Mouse (Mus musculus): ENCODE data around the gene Slc36a1. TPM values are rescaled to one million over a fixed set of nuclear protein-coding genes. Genes with fewer than 3 reads are reported as not detected.

Gene Slc36a1
- total and polyA plus RNA-seq, 3 experiments = 0.51 to 5.0 (median 2.5) TPM

GRCm38 (mm10) chr11:55264318-55264717, 60.2 kb downstream of the Slc36a1 start:
- TF ChIP-seq ZC3H11A (IDR thresholded peaks at IDR 0.05; ENCODE audit: low read depth, low read length) (no peak), UBTF (IDR thresholded peaks at IDR 0.05; ENCODE audit: low read depth, low read length) (no peak), PAX5 (IDR thresholded peaks at IDR 0.05; ENCODE audit: low read length) (no peak), ZNF384 (IDR thresholded peaks at IDR 0.05; ENCODE audit: low read depth, low read length) (no peak), IRF4 (IDR thresholded peaks at IDR 0.05; ENCODE audit: low read depth, low read length) (no peak), CHD2 (IDR thresholded peaks at IDR 0.05; ENCODE audit: low read length) (no peak), ZKSCAN1 (IDR thresholded peaks at IDR 0.05; ENCODE audit: borderline replicate concordance, low read depth, low read length) (no peak), CTCF (conservative IDR thresholded peaks at IDR 0.05 in 1 of 2, IDR thresholded peaks at IDR 0.05 in 1 of 2; ENCODE audit: low read depth in 2 of 2, low read length in 2 of 2) (no peak), NELFE (IDR thresholded peaks at IDR 0.05; ENCODE audit: low read depth, low read length) (no peak)
- no peaks in the 10 kb centered on the region for H3K4me1 ChIP-seq (ENCODE audit: control insufficient read depth in 1 of 2, insufficient read depth in 2 of 2)
- no peak overlapping the region for H3K9ac ChIP-seq (ENCODE audit: insufficient read depth, low read depth)
- DNase-seq (ENCODE audit: extremely low read depth) = no peak
- no peaks in the 10 kb centered on the region for H3K79me2 ChIP-seq (replicated peaks; ENCODE audit: control insufficient read depth, extremely low read depth, insufficient read depth, poor library complexity, severe bottlenecking)
- H3K4me2 ChIP-seq (ENCODE audit: insufficient read depth, low read depth, poor library complexity, severe bottlenecking) = no peak overlapping the region
- in situ Hi-C loops (cut with MboI; ENCODE audit: low pct_ligation_motif_present, low pct_unique_long_range_greater_than_20kb, low sequenced_read_pairs) (no loop called here), dilution Hi-C loops (cut with MboI; ENCODE audit: extremely low pct_ligation_motif_present, extremely low pct_unique_long_range_greater_than_20kb, low sequenced_read_pairs) (no loop called here)
- H3K27me3 ChIP-seq (replicated peaks) = peaks cover 81% of the 10 kb centered on the region
- H3K27ac ChIP-seq (ENCODE audit: insufficient read depth, low read depth) = no peak overlapping the region
- H3K9me3 ChIP-seq (replicated peaks; ENCODE audit: low read length) = no peaks in the 10 kb centered on the region
- H3K4me3 ChIP-seq (replicated peaks in 1 of 3; ENCODE audit: low read depth in 2 of 3, low read length in 2 of 3, poor library complexity in 1 of 3) = no peak overlapping the region
- no peaks in the 10 kb centered on the region for H3K36me3 ChIP-seq (replicated peaks in 1 of 2; ENCODE audit: control insufficient read depth in 1 of 2, insufficient read depth in 1 of 2, low read length in 1 of 2)

- TF ChIP-seq MEF2A (IDR thresholded peaks at IDR 0.05; ENCODE audit: borderline replicate concordance, low read depth, low read length) = no peak
- no peak for TF ChIP-seq GABPA (IDR thresholded peaks at IDR 0.05; ENCODE audit: insufficient replicate concordance, low read depth, low read length)
- TF ChIP-seq USF2 (conservative IDR thresholded peaks at IDR 0.05; ENCODE audit: low read depth, low read length) = no peak
- no peak for TF ChIP-seq SMC3 (IDR thresholded peaks at IDR 0.05; ENCODE audit: low read depth, low read length)
- TF ChIP-seq ETS1 (conservative IDR thresholded peaks at IDR 0.05; ENCODE audit: low read depth, low read length) = no peak
- no peak for TF ChIP-seq ZMIZ1 (IDR thresholded peaks at IDR 0.05; ENCODE audit: low read depth, low read length)
- TF ChIP-seq JUN (IDR thresholded peaks at IDR 0.05; ENCODE audit: insufficient read depth, low read depth, low read length) = no peak
- TF ChIP-seq MAX (IDR thresholded peaks at IDR 0.05; ENCODE audit: low read length) = no peak
- Histone ChIP-seq H3K4me2 (ENCODE audit: insufficient read depth, low read depth, poor library complexity, severe bottlenecking) (no peak overlapping the region), H3K9me3 (replicated peaks; ENCODE audit: low read length) (no peaks in the 10 kb centered on the region), H3K36me3 (replicated peaks in 1 of 2; ENCODE audit: control insufficient read depth in 1 of 2, insufficient read depth in 1 of 2, low read length in 1 of 2) (no peaks in the 10 kb centered on the region), H3K27ac (ENCODE audit: insufficient read depth, low read depth) (no peak overlapping the region), H3K9ac (ENCODE audit: insufficient read depth, low read depth) (no peak overlapping the region), H3K4me1 (ENCODE audit: control insufficient read depth in 1 of 2, insufficient read depth in 2 of 2) (no peaks in the 10 kb centered on the region), H3K4me3 (replicated peaks in 1 of 3; ENCODE audit: low read depth in 2 of 3, low read length in 2 of 3, poor library complexity in 1 of 3) (no peak overlapping the region), H3K27me3 (replicated peaks) (peaks cover 82% of the 10 kb centered on the region), H3K79me2 (replicated peaks; ENCODE audit: control insufficient read depth, extremely low read depth, insufficient read depth, poor library complexity, severe bottlenecking) (no peaks in the 10 kb centered on the region)
- no peak for DNase-seq (ENCODE audit: extremely low read depth)
- in situ Hi-C loops (cut with MboI; ENCODE audit: low pct_ligation_motif_present, low pct_unique_long_range_greater_than_20kb, low sequenced_read_pairs) = no loop called here
- dilution Hi-C loops (cut with MboI; ENCODE audit: extremely low pct_ligation_motif_present, extremely low pct_unique_long_range_greater_than_20kb, low sequenced_read_pairs) = no loop called here
Observed at GRCm38 (mm10) chr11:55265647-55266046, 61.5 kb downstream of the Slc36a1 start.
